Mouse (Mus musculus) MEL (cell line): ENCODE data around the gene Cxcr5.
A peak's percentile ranks its signal among the peaks of the same experiment; 100 is the strongest.

Experiments used
- CTCF ChIP-seq, 3 experiments: IDR thresholded peaks in 2 of 3; conservative IDR thresholded peaks in 1 of 3; 2 replicates each; pipeline ENCODE4 v1.5.1; 2011 to 2012; ENCODE audit warnings: low read length in 3 of 3, low read depth in 2 of 3, mild to moderate bottlenecking in 2 of 3, improper control_type of control experiment in 1 of 3, inconsistent platforms in 1 of 3, mixed read lengths in 1 of 3, moderate library complexity in 1 of 3; ENCODE audit not compliant: control insufficient read depth in 1 of 3, insufficient read depth in 1 of 3, poor library complexity in 1 of 3, severe bottlenecking in 1 of 3
- ELF1 ChIP-seq: IDR thresholded peaks from 2 replicates; pipeline ENCODE4 v1.6.1; 2014; ENCODE audit warnings: low read depth, mild to moderate bottlenecking, inconsistent platforms, low read length, improper control_type of control experiment, moderate library complexity
- MAFK ChIP-seq: IDR thresholded peaks from 2 replicates; pipeline ENCODE4 v1.6.1; 2011; ENCODE audit warnings: low read depth, mild to moderate bottlenecking, low read length, improper control_type of control experiment, borderline replicate concordance
- POLR2A ChIP-seq, 2 experiments: IDR thresholded peaks; 2 replicates each; pipeline ENCODE4 v1.6.1; 2011 to 2012; ENCODE audit warnings: low read length in 2 of 2, mild to moderate bottlenecking in 2 of 2, control low read depth in 1 of 2, improper control_type of control experiment in 1 of 2, low read depth in 1 of 2, moderate library complexity in 1 of 2; ENCODE audit not compliant: control insufficient read depth in 1 of 2, insufficient read depth in 1 of 2, poor library complexity in 1 of 2
- POLR2AphosphoS2 ChIP-seq: IDR thresholded peaks from 2 replicates; pipeline ENCODE4 v1.6.1; 2011; ENCODE audit warnings: low read length, improper control_type of control experiment
- TAL1 ChIP-seq: IDR thresholded peaks from 2 replicates; pipeline ENCODE4 v1.6.1; 2012; ENCODE audit warnings: mild to moderate bottlenecking, inconsistent platforms, low read length, moderate library complexity, mixed read lengths
- TCF12 ChIP-seq: IDR thresholded peaks from 2 replicates; pipeline ENCODE4 v1.6.1; 2014; ENCODE audit warnings: low read depth, mild to moderate bottlenecking, inconsistent platforms, low read length, improper control_type of control experiment, moderate library complexity
- ZNF384 ChIP-seq: IDR thresholded peaks from 2 replicates; pipeline ENCODE4 v1.6.1; 2012; ENCODE audit warnings: low read depth, mild to moderate bottlenecking, inconsistent platforms, low read length, improper control_type of control experiment

DNA sequence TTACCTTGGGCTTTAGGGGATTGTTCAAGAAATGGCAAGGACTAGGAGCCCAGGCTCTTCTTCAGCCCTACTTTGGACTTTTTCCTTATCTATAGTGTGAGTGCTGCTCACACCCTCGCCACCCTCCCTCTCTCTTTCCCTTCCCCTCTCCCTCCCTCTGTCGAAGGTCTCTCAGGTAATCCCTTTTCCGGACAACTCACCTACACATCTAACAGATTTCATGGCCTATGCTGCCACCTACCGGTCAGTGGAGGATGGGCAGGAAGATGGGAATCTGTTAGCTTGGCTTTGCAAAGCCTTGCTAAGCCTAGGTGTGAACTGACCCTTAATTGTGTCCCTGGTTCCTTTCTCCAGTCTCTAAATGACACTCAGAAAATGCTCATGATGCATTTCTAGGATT lies 59.7 kb downstream of the Cxcr5 start:
- no peak for TF ChIP-seq ELF1
- no peak for TF ChIP-seq TCF12
- no peak for TF ChIP-seq POLR2A (IDR thresholded peaks at IDR 0.05; ENCODE audit: control insufficient read depth in 1 of 2, insufficient read depth in 1 of 2, low read depth in 1 of 2, low read length in 2 of 2, poor library complexity in 1 of 2)
- TF ChIP-seq CTCF (IDR thresholded peaks at IDR 0.05 in 2 of 3, conservative IDR thresholded peaks at IDR 0.05 in 1 of 3; ENCODE audit: control insufficient read depth in 1 of 3, insufficient read depth in 1 of 3, low read depth in 2 of 3, low read length in 3 of 3, poor library complexity in 1 of 3, severe bottlenecking in 1 of 3), result peak; percentile 91 to 97 (median 92)
- TF ChIP-seq MAFK, result no peak
- TF ChIP-seq POLR2AphosphoS2, result no peak
- TF ChIP-seq ZNF384, result no peak
- no peak for TF ChIP-seq TAL1
